In genomic region chr3:158140629-158141028, GRCm38 (mm10) we compare ENCODE assay signal across 27 mouse cellular contexts.
DNase-seq lines count a peak whose midpoint lies in the region; ATAC-seq and TF ChIP-seq lines count a peak whose summit lies in the region.
"Had no signal": no experiment of that assay in that cellular context is flagged by ENCODE, and none has a peak within 500 bp of the region (broad histone marks: within the 10 kb centered on the region; RNA-seq: fewer than 3 reads in every experiment).

No protein-coding gene starts in this region.

- no peak for TF ChIP-seq POLR2A in kidney, adult 2 months (IDR thresholded peaks at IDR 0.05; ENCODE audit: low read depth, low read length)
- TF ChIP-seq POLR2A in bone marrow macrophage, adult 2 months (IDR thresholded peaks at IDR 0.05; ENCODE audit: borderline replicate concordance, low read depth, low read length), result no peak

- WGBS in kidney, adult 2 months, result 59% methylated on average over 1 of the region's 1 CpGs
- WGBS in kidney, embryonic 16.5 days, result 72% methylated on average over 1 of the region's 1 CpGs

- no peaks in the 10 kb centered on the region for H3K36me3 ChIP-seq in kidney, adult 2 months (ENCODE audit: control insufficient read depth, insufficient read depth, low read length)
- no peaks in the 10 kb centered on the region for H3K36me3 ChIP-seq in kidney, embryonic 16.5 days (ENCODE audit: insufficient read depth, low read length)
- H3K36me3 ChIP-seq: embryonic facial prominence, embryonic 10.5 days; embryonic facial prominence, embryonic 13.5 days; forebrain, embryonic 12.5 days; forebrain, embryonic 15.5 days; hindbrain, embryonic 12.5 days had no signal

- H3K4me1 ChIP-seq in kidney, adult 2 months (ENCODE audit: control insufficient read depth, insufficient read depth, low read length), result no peaks in the 10 kb centered on the region
- H3K4me1 ChIP-seq in kidney, embryonic 16.5 days (ENCODE audit: insufficient read depth, low read length), result no peaks in the 10 kb centered on the region
- peaks cover 10% of the 10 kb centered on the region for H3K4me1 ChIP-seq in bone marrow macrophage, adult 2 months (ENCODE audit: control insufficient read depth, insufficient read depth, low read length)
- H3K4me1 ChIP-seq: embryonic facial prominence, embryonic 10.5 days; embryonic facial prominence, embryonic 13.5 days; forebrain, embryonic 12.5 days; forebrain, embryonic 15.5 days; hindbrain, embryonic 12.5 days; hindbrain, embryonic 15.5 days had no signal

- no peak for ATAC-seq in kidney, embryonic 16.5 days (ENCODE audit: low FRiP score, low TSS enrichment)
- ATAC-seq: activated CD4-positive, CD25-positive, alpha-beta regulatory T cell, adult 4 months; CD4-positive, CD25-positive, alpha-beta regulatory T cell, adult 4 months; forebrain, embryonic 15.5 days had no signal

- no peak for TF ChIP-seq CTCF in kidney, adult 2 months (conservative IDR thresholded peaks at IDR 0.05; ENCODE audit: insufficient read depth, insufficient read length, low read depth, low read length)
- no peak for TF ChIP-seq CTCF in layer of hippocampus, adult 2 months (conservative IDR thresholded peaks at IDR 0.05)
- TF ChIP-seq CTCF in bone marrow macrophage, adult 2 months (IDR thresholded peaks at IDR 0.05; ENCODE audit: low read depth, low read length), result no peak

- H3K4me2 ChIP-seq in kidney, embryonic 16.5 days (replicated peaks; ENCODE audit: low read depth, low read length), result no peak overlapping the region
- H3K4me2 ChIP-seq: embryonic facial prominence, embryonic 13.5 days; forebrain, embryonic 12.5 days; forebrain, embryonic 15.5 days; heart, embryonic 11.5 days; hindbrain, embryonic 12.5 days; hindbrain, embryonic 15.5 days had no signal

- H3K27ac ChIP-seq in kidney, adult 2 months (ENCODE audit: insufficient read depth, low read depth, low read length), result no peak overlapping the region
- no peak overlapping the region for H3K27ac ChIP-seq in kidney, embryonic 16.5 days (ENCODE audit: low read length)
- H3K27ac ChIP-seq in layer of hippocampus, adult 2 months, result peak overlapping the region; percentile 77
- peak overlapping the region; percentile 42; the same call in 1 of the 2 replicates for H3K27ac ChIP-seq in bone marrow macrophage, adult 2 months (ENCODE audit: insufficient read depth, low read depth, low read length)
- H3K27ac ChIP-seq: embryonic facial prominence, embryonic 10.5 days; embryonic facial prominence, embryonic 13.5 days; forebrain, embryonic 12.5 days; forebrain, embryonic 15.5 days; hindbrain, embryonic 12.5 days; hindbrain, embryonic 15.5 days had no signal

- no peaks in the 10 kb centered on the region for H3K27me3 ChIP-seq in kidney, adult 2 months (replicated peaks; ENCODE audit: control insufficient read depth, insufficient read depth, low read length)
- no peaks in the 10 kb centered on the region for H3K27me3 ChIP-seq in kidney, embryonic 16.5 days (ENCODE audit: insufficient read depth, low read length)
- H3K27me3 ChIP-seq: embryonic facial prominence, embryonic 13.5 days; forebrain, embryonic 12.5 days; forebrain, embryonic 15.5 days; hindbrain, embryonic 12.5 days; hindbrain, embryonic 15.5 days had no signal

- no peak overlapping the region for H3K9ac ChIP-seq in kidney, embryonic 16.5 days (replicated peaks; ENCODE audit: low read length)
- H3K9ac ChIP-seq: embryonic facial prominence, embryonic 13.5 days; forebrain, embryonic 12.5 days; forebrain, embryonic 15.5 days; hindbrain, embryonic 12.5 days; hindbrain, embryonic 15.5 days had no signal

- H3K4me3 ChIP-seq in kidney, adult 2 months (ENCODE audit: insufficient read depth, low read depth, low read length), result no peak overlapping the region
- H3K4me3 ChIP-seq in kidney, embryonic 16.5 days (ENCODE audit: low read length), result no peak overlapping the region
- H3K4me3 ChIP-seq in layer of hippocampus, adult 2 months, result no peak overlapping the region
- no peak overlapping the region for H3K4me3 ChIP-seq in bone marrow macrophage, adult 2 months (ENCODE audit: insufficient read depth, low read length)
- H3K4me3 ChIP-seq: embryonic facial prominence, embryonic 10.5 days; embryonic facial prominence, embryonic 13.5 days; erythroblast, embryonic 14.5 days; forebrain, embryonic 12.5 days; forebrain, embryonic 15.5 days; hindbrain, embryonic 12.5 days; hindbrain, embryonic 15.5 days had no signal

- peak; percentile 22 for DNase-seq in kidney, adult 2 months
- peak in 1 of 2 experiments; percentile 61 for DNase-seq in layer of hippocampus, adult 2 months (ENCODE audit: low spot score in 2 of 2)
- DNase-seq in layer of hippocampus, adult 9-11 months, result no peak
- DNase-seq in skeletal muscle tissue, adult 2 months (ENCODE audit: low read depth, low spot score), result peak; percentile 21
- no peak for DNase-seq in urinary bladder, postnatal 4 days (ENCODE audit: low spot score in 2 of 2)
- no peak for DNase-seq in lung, postnatal 10 days
- DNase-seq: adrenal gland, adult 8-10 months; adrenal gland, postnatal 25 days; cerebellum, adult 11 months; cerebellum, adult 2 months; cerebellum, postnatal 10 days; cerebellum, postnatal 36 days; embryo, embryonic 11 days; gastrocnemius, postnatal 36 days; heart, adult 11 months had no signal

- H3K9me3 ChIP-seq in kidney, embryonic 16.5 days (ENCODE audit: low read length), result no peaks in the 10 kb centered on the region
- H3K9me3 ChIP-seq: embryonic facial prominence, embryonic 10.5 days; embryonic facial prominence, embryonic 13.5 days; forebrain, embryonic 12.5 days; forebrain, embryonic 15.5 days; hindbrain, embryonic 12.5 days; hindbrain, embryonic 15.5 days had no signal

Comparison
In these comparisons a context has a peak if more than half of its experiments do, and no peak if none do; other contexts are left out.
1. DNase-seq: peak in kidney, adult 2 months (single experiment) and skeletal muscle tissue, adult 2 months (single experiment); none in layer of hippocampus, adult 9-11 months (single experiment), urinary bladder, postnatal 4 days (0 of 2) and lung, postnatal 10 days (single experiment).
2. H3K27ac ChIP-seq: peak in layer of hippocampus, adult 2 months (single experiment) and bone marrow macrophage, adult 2 months (single experiment); none in kidney, adult 2 months (single experiment) and kidney, embryonic 16.5 days (single experiment).